Comparison of ENCODE assay signal across 10 mouse cellular contexts in the genomic region with DNA sequence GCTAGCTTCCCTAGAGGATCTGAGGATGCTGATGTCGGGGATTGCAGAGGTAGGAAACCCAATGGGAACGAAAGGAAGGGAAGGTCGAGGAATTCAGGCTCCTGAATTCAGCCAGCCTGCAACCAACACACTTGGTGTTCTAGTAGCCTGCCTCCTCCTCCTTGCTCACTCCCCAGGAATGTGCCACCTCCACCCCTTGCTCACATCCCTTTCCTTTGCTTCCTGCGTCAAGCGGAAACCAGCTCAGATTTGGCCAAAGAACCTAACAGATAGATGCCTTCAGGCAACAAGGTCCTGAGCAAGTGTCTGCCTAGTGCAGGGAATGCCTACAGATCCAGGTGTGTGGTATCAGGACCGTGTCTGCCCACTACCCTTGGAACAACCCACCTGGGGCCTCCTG. TPM values are rescaled to one million over a fixed set of nuclear protein-coding genes. Genes with fewer than 3 reads are reported as not detected.
DNase-seq lines count a peak whose midpoint lies in the region; ATAC-seq and TF ChIP-seq lines count a peak whose summit lies in the region.
"Had no signal": no experiment of that assay in that cellular context is flagged by ENCODE, and none has a peak within 500 bp of the region (broad histone marks: within the 10 kb centered on the region; RNA-seq: fewer than 3 reads in every experiment).

No protein-coding gene starts in this region.

- ATAC-seq in forebrain, embryonic 11.5 days (replicated peaks; ENCODE audit: low FRiP score), result no peak
- no peak for ATAC-seq in forebrain, postnatal 0 days
- no peak for ATAC-seq in hindbrain, embryonic 16.5 days

- TF ChIP-seq CTCF in forebrain, postnatal 0 days (IDR thresholded peaks at IDR 0.05; ENCODE audit: low read depth), result no peak

- no peak overlapping the region; the same call in 1 of the 2 replicates for H3K4me3 ChIP-seq in forebrain, embryonic 11.5 days (ENCODE audit: low read depth, low read length)
- no peak overlapping the region for H3K4me3 ChIP-seq in forebrain, postnatal 0 days (ENCODE audit: low read depth, low read length)
- peak overlapping the region; percentile 16 for H3K4me3 ChIP-seq in brown adipose tissue, adult 24 weeks (ENCODE audit: insufficient read depth, low read depth, low read length)
- H3K4me3 ChIP-seq in hindbrain, embryonic 16.5 days (ENCODE audit: low read length), result no peak overlapping the region

- H3K9me3 ChIP-seq in forebrain, embryonic 11.5 days (ENCODE audit: control insufficient read depth, low read length), result no peaks in the 10 kb centered on the region
- H3K9me3 ChIP-seq in forebrain, postnatal 0 days (ENCODE audit: low read length), result no peaks in the 10 kb centered on the region
- no peaks in the 10 kb centered on the region for H3K9me3 ChIP-seq in hindbrain, embryonic 16.5 days (ENCODE audit: control insufficient read depth, low read length)

- H3K9ac ChIP-seq in forebrain, embryonic 11.5 days (ENCODE audit: low read length), result peak overlapping the region; percentile 45
- H3K9ac ChIP-seq in forebrain, postnatal 0 days, result no peak overlapping the region
- H3K9ac ChIP-seq in hindbrain, embryonic 16.5 days (ENCODE audit: low read depth, low read length), result peak overlapping the region; percentile 1; the same call in 1 of the 2 replicates
- H3K9ac ChIP-seq: liver, embryonic 14.5 days had no signal

- peaks cover 40% of the 10 kb centered on the region for H3K4me1 ChIP-seq in forebrain, embryonic 11.5 days (replicated peaks; ENCODE audit: control insufficient read depth, insufficient read depth, low read length)
- H3K4me1 ChIP-seq in forebrain, postnatal 0 days (ENCODE audit: insufficient read depth), result peaks cover 2% of the 10 kb centered on the region; the same call in 1 of the 2 replicates
- peaks cover 27% of the 10 kb centered on the region for H3K4me1 ChIP-seq in brown adipose tissue, adult 24 weeks (ENCODE audit: control insufficient read depth, insufficient read depth, insufficient read length, low read length)
- H3K4me1 ChIP-seq in hindbrain, embryonic 16.5 days (ENCODE audit: control insufficient read depth, insufficient read depth, low read depth, low read length), result peaks cover 21% of the 10 kb centered on the region

- H3K36me3 ChIP-seq in forebrain, embryonic 11.5 days (ENCODE audit: control insufficient read depth, insufficient read depth, low read length), result no peaks in the 10 kb centered on the region
- no peaks in the 10 kb centered on the region for H3K36me3 ChIP-seq in forebrain, postnatal 0 days (ENCODE audit: insufficient read depth)
- H3K36me3 ChIP-seq in hindbrain, embryonic 16.5 days (ENCODE audit: control insufficient read depth, insufficient read depth, low read length), result no peaks in the 10 kb centered on the region

- WGBS in forebrain, embryonic 11.5 days, result 78% methylated on average over 6 of the region's 6 CpGs
- 66% methylated on average over 6 of the region's 6 CpGs for WGBS in forebrain, postnatal 0 days
- WGBS in hindbrain, embryonic 16.5 days, result 62% methylated on average over 6 of the region's 6 CpGs

- no peak for DNase-seq in forebrain, embryonic 11.5 days (ENCODE audit: low spot score)
- no peak for DNase-seq in forebrain, postnatal 0 days
- DNase-seq in lung, postnatal 4 days, result peak; percentile 54 to 59
- no peak for DNase-seq in thymus, postnatal 36 days
- no peak for DNase-seq in testis, postnatal 14 days (ENCODE audit: low spot score)
- DNase-seq in spleen, postnatal 4 days (ENCODE audit: low spot score in 2 of 2), result no peak
- DNase-seq: spleen, adult 18-20 months had no signal

- no peaks in the 10 kb centered on the region for H3K27me3 ChIP-seq in forebrain, embryonic 11.5 days (ENCODE audit: control insufficient read depth, insufficient read depth, low read length)
- H3K27me3 ChIP-seq in forebrain, postnatal 0 days (ENCODE audit: insufficient read depth, low read length), result no peaks in the 10 kb centered on the region
- no peaks in the 10 kb centered on the region for H3K27me3 ChIP-seq in hindbrain, embryonic 16.5 days (replicated peaks; ENCODE audit: control insufficient read depth, insufficient read depth, low read length)

- peak overlapping the region; percentile 77 for H3K27ac ChIP-seq in forebrain, embryonic 11.5 days (ENCODE audit: low read depth, low read length)
- H3K27ac ChIP-seq in forebrain, postnatal 0 days (ENCODE audit: low read depth, low read length), result no peak overlapping the region
- peak overlapping the region; percentile 91 for H3K27ac ChIP-seq in brown adipose tissue, adult 24 weeks (replicated peaks; ENCODE audit: low read depth, low read length)
- peak overlapping the region; percentile 77 for H3K27ac ChIP-seq in hindbrain, embryonic 16.5 days (ENCODE audit: low read depth, low read length)
- H3K27ac ChIP-seq: liver, embryonic 14.5 days had no signal

- peak overlapping the region; percentile 40; the same call in 1 of the 2 replicates for H3K4me2 ChIP-seq in forebrain, embryonic 11.5 days (ENCODE audit: low read depth, low read length, severe bottlenecking)
- no peak overlapping the region for H3K4me2 ChIP-seq in forebrain, postnatal 0 days (ENCODE audit: low read depth)
- H3K4me2 ChIP-seq in hindbrain, embryonic 16.5 days (ENCODE audit: low read length), result peak overlapping the region; percentile 33

RNA-seq across cellular contexts. Expression of a gene that starts 4.0 kb away (rescaled TPM):
- 63.6 and 72.1 TPM in 2 replicates for polyA plus RNA-seq in forebrain, embryonic 11.5 days (2014; fragmentation: Nextera tagmentation; extraction: Ambion mirVana)
- 38.2 and 40.0 TPM in 2 replicates for total RNA-seq in forebrain, postnatal 0 days (2014; rRNA removed)
- polyA plus RNA-seq in forebrain, postnatal 0 days (2015; fragmentation: Nextera tagmentation; extraction: Ambion mirVana), result 17.0 and 17.8 TPM in 2 replicates
- 6.4 and 7.1 TPM in 2 replicates for polyA plus RNA-seq in brown adipose tissue, adult 24 weeks (2012; ENCODE audit: insufficient read depth, insufficient read length, missing spikeins)
- polyA plus RNA-seq in hindbrain, embryonic 16.5 days (2015; fragmentation: Nextera tagmentation; extraction: Ambion mirVana), result 13.6 and 16.3 TPM in 2 replicates

RNA-seq across cellular contexts. Expression of a gene that starts 20.1 kb away (rescaled TPM):
- 1.3 and 1.5 TPM in 2 replicates for polyA plus RNA-seq in forebrain, embryonic 11.5 days (2014; fragmentation: Nextera tagmentation; extraction: Ambion mirVana)
- total RNA-seq in forebrain, postnatal 0 days (2014; rRNA removed), result 1.7 and 3.3 TPM in 2 replicates
- 0.92 and 1.2 TPM in 2 replicates for polyA plus RNA-seq in forebrain, postnatal 0 days (2015; fragmentation: Nextera tagmentation; extraction: Ambion mirVana)
- 1.8 and 6.0 TPM in 2 replicates for polyA plus RNA-seq in brown adipose tissue, adult 24 weeks (2012; ENCODE audit: insufficient read depth, insufficient read length, missing spikeins)
- polyA plus RNA-seq in hindbrain, embryonic 16.5 days (2015; fragmentation: Nextera tagmentation; extraction: Ambion mirVana), result 2.1 and 2.3 TPM in 2 replicates

RNA-seq across cellular contexts. Expression of a gene that starts 34.7 kb away (rescaled TPM):
- polyA plus RNA-seq in forebrain, embryonic 11.5 days (2014; fragmentation: Nextera tagmentation; extraction: Ambion mirVana), result 110 TPM in 2 replicates
- 94.6 and 115 TPM in 2 replicates for total RNA-seq in forebrain, postnatal 0 days (2014; rRNA removed)
- polyA plus RNA-seq in forebrain, postnatal 0 days (2015; fragmentation: Nextera tagmentation; extraction: Ambion mirVana), result 57.1 and 76.1 TPM in 2 replicates
- polyA plus RNA-seq in brown adipose tissue, adult 24 weeks (2012; ENCODE audit: insufficient read depth, insufficient read length, missing spikeins), result 15.4 and 19.0 TPM in 2 replicates
- polyA plus RNA-seq in hindbrain, embryonic 16.5 days (2015; fragmentation: Nextera tagmentation; extraction: Ambion mirVana), result 105 and 112 TPM in 2 replicates

RNA-seq across cellular contexts. Expression of a gene that starts 37.9 kb away (rescaled TPM):
- polyA plus RNA-seq in forebrain, embryonic 11.5 days (2014; fragmentation: Nextera tagmentation; extraction: Ambion mirVana), result not detected in 2 replicates
- not detected in 2 replicates for total RNA-seq in forebrain, postnatal 0 days (2014; rRNA removed)
- polyA plus RNA-seq in forebrain, postnatal 0 days (2015; fragmentation: Nextera tagmentation; extraction: Ambion mirVana), result not detected in 2 replicates
- not detected in 2 replicates for polyA plus RNA-seq in brown adipose tissue, adult 24 weeks (2012; ENCODE audit: insufficient read depth, insufficient read length, missing spikeins)
- polyA plus RNA-seq in hindbrain, embryonic 16.5 days (2015; fragmentation: Nextera tagmentation; extraction: Ambion mirVana), result not detected in 2 replicates
- polyA plus RNA-seq: liver, embryonic 14.5 days had no signal

RNA-seq across cellular contexts. Expression of a gene that starts 42.0 kb away (rescaled TPM):
- polyA plus RNA-seq in forebrain, embryonic 11.5 days (2014; fragmentation: Nextera tagmentation; extraction: Ambion mirVana), result 0.88 and 1.3 TPM in 2 replicates
- total RNA-seq in forebrain, postnatal 0 days (2014; rRNA removed), result not detected in 2 replicates
- 0.94 TPM in 1 of 2 replicates, not detected in the other for polyA plus RNA-seq in forebrain, postnatal 0 days (2015; fragmentation: Nextera tagmentation; extraction: Ambion mirVana)
- polyA plus RNA-seq in brown adipose tissue, adult 24 weeks (2012; ENCODE audit: insufficient read depth, insufficient read length, missing spikeins), result not detected in 2 replicates
- polyA plus RNA-seq in hindbrain, embryonic 16.5 days (2015; fragmentation: Nextera tagmentation; extraction: Ambion mirVana), result 0.39 and 1.0 TPM in 2 replicates

Comparison
In these comparisons a context has a peak if more than half of its experiments do, and no peak if none do; other contexts are left out.
1. DNase-seq: peak in lung, postnatal 4 days (2 of 2); none in forebrain, embryonic 11.5 days (single experiment), forebrain, postnatal 0 days (single experiment), thymus, postnatal 36 days (0 of 2), testis, postnatal 14 days (single experiment) and spleen, postnatal 4 days (0 of 2).